17 mouse cellular contexts compared by ENCODE assay signal in genomic region chr7:74497203-74497602, GRCm38 (mm10). TPM values are rescaled to one million over a fixed set of nuclear protein-coding genes. Genes with fewer than 3 reads are reported as not detected.
DNase-seq lines count a peak whose midpoint lies in the region; ATAC-seq lines count a peak whose summit lies in the region.
"Had no signal": no experiment of that assay in that cellular context is flagged by ENCODE, and none has a peak within 500 bp of the region (broad histone marks: within the 10 kb centered on the region; RNA-seq: fewer than 3 reads in every experiment).

No protein-coding gene starts in this region.

- no peak overlapping the region for H3K27ac ChIP-seq in kidney, embryonic 14.5 days (ENCODE audit: low read depth, low read length)
- no peak overlapping the region for H3K27ac ChIP-seq in midbrain, embryonic 10.5 days (replicated peaks)
- H3K27ac ChIP-seq: embryonic facial prominence, embryonic 15.5 days; kidney, postnatal 0 days; limb, embryonic 15.5 days; midbrain, embryonic 12.5 days had no signal

- peak; percentile 27 for ATAC-seq in CD4-positive, CD25-positive, alpha-beta regulatory T cell, adult 4 months
- ATAC-seq in kidney, embryonic 14.5 days (ENCODE audit: low FRiP score, low TSS enrichment), result no peak
- ATAC-seq: lung, postnatal 0 days had no signal

- DNase-seq in MEL-GATA-1-ER (ENCODE audit: extremely low read depth, low read depth), result peak; percentile 88
- DNase-seq in induced T-regulatory cell, adult 2 months (ENCODE audit: low read depth), result peak; percentile 51
- peak; percentile 22 for DNase-seq in thymus, postnatal 14 days
- no peak for DNase-seq in adrenal gland, adult (ENCODE audit: inconsistent age in 2 of 2, low spot score in 1 of 2)
- DNase-seq in midbrain, embryonic 10.5 days (ENCODE audit: low spot score), result no peak
- DNase-seq: adrenal gland, adult 8-10 months; cerebellum, adult 9-10 months; gastrocnemius, postnatal 36 days; heart, postnatal 36 days had no signal

- H3K27me3 ChIP-seq in kidney, embryonic 14.5 days (ENCODE audit: control insufficient read depth, insufficient read depth, low read length), result no peaks in the 10 kb centered on the region
- H3K27me3 ChIP-seq in midbrain, embryonic 10.5 days (ENCODE audit: low read depth, poor library complexity, severe bottlenecking), result peaks cover 28% of the 10 kb centered on the region
- H3K27me3 ChIP-seq: embryonic facial prominence, embryonic 15.5 days; heart, embryonic 12.5 days; limb, embryonic 15.5 days had no signal

- H3K36me3 ChIP-seq in kidney, embryonic 14.5 days (ENCODE audit: control insufficient read depth, insufficient read depth, low read length), result no peaks in the 10 kb centered on the region
- H3K36me3 ChIP-seq in midbrain, embryonic 10.5 days, result no peaks in the 10 kb centered on the region
- H3K36me3 ChIP-seq: embryonic facial prominence, embryonic 15.5 days; heart, embryonic 12.5 days; limb, embryonic 15.5 days; midbrain, embryonic 12.5 days had no signal

- no peaks in the 10 kb centered on the region for H3K9me3 ChIP-seq in kidney, embryonic 14.5 days (ENCODE audit: control insufficient read depth, low read length)
- no peaks in the 10 kb centered on the region for H3K9me3 ChIP-seq in midbrain, embryonic 10.5 days (replicated peaks)
- H3K9me3 ChIP-seq: embryonic facial prominence, embryonic 15.5 days; heart, embryonic 12.5 days; limb, embryonic 15.5 days; midbrain, embryonic 12.5 days had no signal

- no peak overlapping the region for H3K4me3 ChIP-seq in kidney, embryonic 14.5 days (ENCODE audit: low read length)
- no peak overlapping the region for H3K4me3 ChIP-seq in midbrain, embryonic 10.5 days
- H3K4me3 ChIP-seq: embryonic facial prominence, embryonic 15.5 days; heart, embryonic 12.5 days; limb, embryonic 15.5 days; midbrain, embryonic 12.5 days had no signal

- H3K4me1 ChIP-seq in kidney, embryonic 14.5 days (ENCODE audit: control insufficient read depth, insufficient read depth, low read length), result no peaks in the 10 kb centered on the region
- H3K4me1 ChIP-seq in midbrain, embryonic 10.5 days, result peaks cover 5% of the 10 kb centered on the region; the same call in 1 of the 2 replicates
- H3K4me1 ChIP-seq: embryonic facial prominence, embryonic 15.5 days; heart, embryonic 12.5 days; limb, embryonic 15.5 days had no signal

- H3K4me2 ChIP-seq in kidney, embryonic 14.5 days (replicated peaks; ENCODE audit: low read depth, low read length), result no peak overlapping the region
- H3K4me2 ChIP-seq: embryonic facial prominence, embryonic 15.5 days; heart, embryonic 12.5 days; limb, embryonic 15.5 days; midbrain, embryonic 12.5 days had no signal

- no peak overlapping the region for H3K9ac ChIP-seq in kidney, embryonic 14.5 days (ENCODE audit: low read depth, low read length)
- H3K9ac ChIP-seq: embryonic facial prominence, embryonic 15.5 days; heart, embryonic 12.5 days; limb, embryonic 15.5 days; midbrain, embryonic 12.5 days had no signal

- WGBS in kidney, embryonic 14.5 days, result 67% methylated on average over 2 of the region's 2 CpGs
- 78% methylated on average over 2 of the region's 2 CpGs for WGBS in midbrain, embryonic 10.5 days

RNA-seq across cellular contexts. Expression of gene Slco3a1, which starts 57.4 kb away (rescaled TPM):
- 10 to 100 TPM; 16.7 to 18.0 TPM for polyA plus RNA-seq in CD4-positive, CD25-positive, alpha-beta regulatory T cell, adult 4 months (2017; shearing (Covaris generic))
- 17.9 and 19.6 TPM in 2 replicates for polyA plus RNA-seq in kidney, embryonic 14.5 days (2014; fragmentation: Nextera tagmentation; extraction: Ambion mirVana)
- 7.0 and 9.1 TPM in 2 replicates for polyA plus RNA-seq in midbrain, embryonic 10.5 days (2016; fragmentation: Nextera tagmentation; extraction: Ambion mirVana)

Comparison
In these comparisons a context has a peak if more than half of its experiments do, and no peak if none do; other contexts are left out.
1. DNase-seq: peak in MEL-GATA-1-ER (single experiment), induced T-regulatory cell, adult 2 months (single experiment) and thymus, postnatal 14 days (single experiment); none in adrenal gland, adult (0 of 2) and midbrain, embryonic 10.5 days (single experiment).